Mouse (Mus musculus) liver, postnatal 0 days (tissue): ENCODE measurements at regions not wholly inside any gene's neighbourhood (a gene's known extent, or its start where the extent isn't known, plus 50 kb on each side); places are given as distances from the start of the nearest gene placed in this dataset.
A peak's percentile ranks its signal among the peaks of the same experiment; 100 is the strongest.

Experiments used
- ATAC-seq: fragments of 200-750 bp; cut with Nextera tagmentation; 2 replicates; pipeline ENCODE4 v1.8.0; 2017; ENCODE audit warnings: mild to moderate bottlenecking, moderate library complexity
- DNase-seq: peaks from one replicate; pipeline ENCODE4 v3.0.0-alpha.2; 2016
- H3K27ac ChIP-seq: fragments of 300-500 bp; sonication (generic); 2 replicates; pipeline ENCODE4 v1.5.1; 2014; ENCODE audit warnings: antibody characterized with exemption, moderate library complexity, mild to moderate bottlenecking, low read depth
- H3K27me3 ChIP-seq: fragments of 300-500 bp; sonication (generic); 2 replicates; pipeline ENCODE4 v1.6.1; 2014; ENCODE audit warnings: low read length, control low read depth, mixed read lengths; ENCODE audit not compliant: insufficient read depth
- H3K36me3 ChIP-seq: fragments of 300-500 bp; sonication (generic); replicated peaks from 2 replicates; pipeline ENCODE4 v1.6.1; 2014; ENCODE audit warnings: mild to moderate bottlenecking, control low read depth, low read length, moderate library complexity, mixed read lengths; ENCODE audit not compliant: insufficient read depth
- H3K4me1 ChIP-seq: fragments of 300-500 bp; sonication (generic); 2 replicates; pipeline ENCODE4 v1.6.1; 2014; ENCODE audit warnings: antibody characterized with exemption, mild to moderate bottlenecking, control low read depth; ENCODE audit not compliant: insufficient read depth
- H3K4me2 ChIP-seq: fragments of 300-500 bp; sonication (generic); 2 replicates; pipeline ENCODE4 v1.6.1; 2014; ENCODE audit warnings: low read depth, mild to moderate bottlenecking, low read length, moderate library complexity, mixed read lengths
- H3K4me3 ChIP-seq: fragments of 300-500 bp; sonication (generic); 2 replicates; pipeline ENCODE4 v1.5.1; 2014; ENCODE audit warnings: low read depth, low read length
- H3K9ac ChIP-seq: fragments of 300-500 bp; sonication (generic); replicated peaks from 2 replicates; pipeline ENCODE4 v1.6.1; 2014; ENCODE audit warnings: mild to moderate bottlenecking, moderate library complexity
- H3K9me3 ChIP-seq: fragments of 300-500 bp; sonication (generic); 2 replicates; pipeline ENCODE4 v1.6.1; 2016; ENCODE audit warnings: mild to moderate bottlenecking, control low read depth, low read length, mixed read lengths
- CTCF ChIP-seq: sonication (generic); IDR thresholded peaks from 2 replicates; pipeline ENCODE4 v1.5.1; 2016; ENCODE audit warnings: antibody characterized with exemption, low read depth
- EP300 ChIP-seq: IDR thresholded peaks from 2 replicates; pipeline ENCODE4 v1.6.1; 2016; ENCODE audit warnings: antibody characterized with exemption, low read depth, mild to moderate bottlenecking
- WGBS: fragments of 180-500 bp; shearing (Covaris S2); extraction: QIAGEN DNeasy Blood & Tissue Kit; methylation state at CpG from one replicate; pipeline ENCODE4 v1.1.7; 2014; ENCODE audit not compliant: insufficient replicate concordance; 5-methylcytosine and 5-hydroxymethylcytosine counted together

GRCm38 (mm10) chr1:80010724-80011123 lies 149.7 kb upstream of the Serpine2 start:
- TF ChIP-seq CTCF (no peak), EP300 (no peak)
- Histone ChIP-seq H3K9me3 (no peaks in the 10 kb centered on the region), H3K36me3 (no peaks in the 10 kb centered on the region), H3K4me2 (no peak overlapping the region), H3K27ac (no peak overlapping the region), H3K9ac (no peak overlapping the region), H3K27me3 (no peaks in the 10 kb centered on the region), H3K4me1 (no peaks in the 10 kb centered on the region), H3K4me3 (no peak overlapping the region)
- 49% methylated on average over 4 of the region's 4 CpGs for WGBS
- DNase-seq (no peak), ATAC-seq (no peak)

GRCm38 (mm10) chr1:79999081-79999480 lies 138.1 kb upstream of the Serpine2 start:
- Histone ChIP-seq H3K36me3 (no peaks in the 10 kb centered on the region), H3K4me1 (no peaks in the 10 kb centered on the region), H3K9ac (no peak overlapping the region), H3K27ac (no peak overlapping the region), H3K4me3 (no peak overlapping the region), H3K4me2 (no peak overlapping the region), H3K9me3 (no peaks in the 10 kb centered on the region), H3K27me3 (no peaks in the 10 kb centered on the region)
- ATAC-seq, result no peak
- TF ChIP-seq CTCF, result peak; percentile 70
- TF ChIP-seq EP300, result no peak
- WGBS, result 64% methylated on average over 11 of the region's 11 CpGs
- DNase-seq, result peak; percentile 32

- no peak for ATAC-seq
- Histone ChIP-seq H3K9me3 (no peaks in the 10 kb centered on the region), H3K4me2 (no peak overlapping the region), H3K9ac (no peak overlapping the region), H3K27me3 (no peaks in the 10 kb centered on the region), H3K4me3 (no peak overlapping the region), H3K36me3 (no peaks in the 10 kb centered on the region), H3K27ac (no peak overlapping the region), H3K4me1 (no peaks in the 10 kb centered on the region)
- no peak for DNase-seq
- TF ChIP-seq CTCF, result no peak
- TF ChIP-seq EP300, result no peak
- 86% methylated on average over 10 of the region's 10 CpGs for WGBS
Measured at GRCm38 (mm10) chr1:79997911-79998310, 136.9 kb upstream of the Serpine2 start.

DNA sequence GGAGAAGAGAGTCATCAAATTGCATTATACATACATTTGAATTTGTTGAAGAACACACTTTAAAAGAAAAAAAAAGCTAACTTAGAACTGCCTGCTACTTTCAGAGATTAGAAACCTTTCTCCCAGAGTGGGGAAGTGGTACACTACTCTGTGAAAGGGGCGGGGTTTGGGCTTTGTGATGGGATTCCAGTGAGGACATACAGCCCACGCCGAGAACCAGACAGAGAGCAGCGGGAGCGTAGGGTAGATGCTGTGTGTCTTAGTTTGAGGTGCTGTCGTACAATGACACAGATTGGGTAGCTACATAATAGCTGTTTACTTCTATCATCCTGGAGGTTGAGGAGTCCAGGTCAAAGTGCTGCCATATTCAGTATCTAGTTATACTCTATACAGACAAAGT lies 136.5 kb upstream of the Serpine2 start:
- no peak for TF ChIP-seq EP300
- TF ChIP-seq CTCF, result no peak
- Histone ChIP-seq H3K4me2 (no peak overlapping the region), H3K9me3 (no peaks in the 10 kb centered on the region), H3K4me3 (no peak overlapping the region), H3K27me3 (no peaks in the 10 kb centered on the region), H3K27ac (no peak overlapping the region), H3K36me3 (no peaks in the 10 kb centered on the region), H3K4me1 (no peaks in the 10 kb centered on the region), H3K9ac (no peak overlapping the region)
- 81% methylated on average over 6 of the region's 6 CpGs for WGBS
- DNase-seq (no peak), ATAC-seq (no peak)

DNA sequence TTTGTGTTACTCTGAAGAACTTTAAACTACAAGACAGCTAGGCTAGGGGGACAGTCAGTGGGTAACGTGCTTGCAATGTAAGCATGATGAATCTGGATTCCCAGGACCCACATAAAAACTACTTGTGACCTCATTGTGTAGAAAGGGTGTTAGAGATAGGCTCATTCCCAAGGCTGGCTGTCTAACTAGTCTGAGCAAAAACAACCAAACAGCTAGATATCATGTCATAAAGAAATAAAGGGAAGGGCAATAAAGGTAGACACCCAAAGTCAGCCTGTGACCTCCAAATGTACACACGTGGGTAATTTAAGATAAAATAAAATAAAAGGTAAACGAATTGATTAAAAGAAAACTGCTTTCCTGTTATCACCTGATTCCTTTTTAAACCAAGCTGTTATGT lies 123.7 kb upstream of the Serpine2 start:
- no peak for TF ChIP-seq EP300
- no peak for TF ChIP-seq CTCF
- no peak for ATAC-seq
- H3K27ac ChIP-seq, result no peak overlapping the region

DNA sequence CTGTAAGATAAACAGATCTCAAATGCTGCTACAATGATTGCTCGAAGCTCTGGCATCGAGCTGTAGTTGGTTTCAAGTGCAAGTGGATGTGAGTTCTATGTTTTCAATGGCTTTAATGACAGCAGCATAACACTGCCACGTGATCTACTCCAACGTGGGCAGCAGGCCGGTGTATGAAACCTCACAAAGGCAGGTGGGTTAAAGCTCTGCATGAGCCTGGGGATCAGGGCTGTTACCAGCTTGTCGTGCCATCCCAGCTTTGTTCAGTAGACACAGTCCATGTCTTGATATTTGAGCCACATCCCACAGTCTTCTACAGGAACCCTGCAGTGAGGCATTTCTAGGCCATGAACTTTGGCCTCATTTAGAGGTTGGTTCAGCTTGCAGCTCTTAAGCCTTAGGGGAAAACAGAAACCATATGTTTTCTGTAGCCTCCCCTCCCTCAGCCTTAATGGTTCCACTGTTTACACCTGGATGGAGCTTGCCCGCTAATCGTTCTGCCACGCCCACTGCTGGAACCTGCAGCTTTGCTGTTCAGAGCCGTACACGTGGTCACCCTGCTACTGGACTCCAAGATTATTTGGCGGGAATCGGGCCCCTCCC lies 121.8 kb upstream of the Serpine2 start:
- WGBS, result 77% methylated on average over 13 of the region's 13 CpGs
- Histone ChIP-seq H3K9ac (no peak overlapping the region), H3K4me2 (no peak overlapping the region), H3K36me3 (no peaks in the 10 kb centered on the region), H3K27ac (no peak overlapping the region), H3K4me3 (no peak overlapping the region), H3K4me1 (no peaks in the 10 kb centered on the region), H3K27me3 (no peaks in the 10 kb centered on the region), H3K9me3 (no peaks in the 10 kb centered on the region)
- DNase-seq (no peak), ATAC-seq (no peak)
- TF ChIP-seq CTCF (no peak), EP300 (no peak)

More for the DNA sequence above, 123.7 kb upstream of the Serpine2 start:
- Histone ChIP-seq H3K4me2 (no peak overlapping the region), H3K27me3 (no peaks in the 10 kb centered on the region), H3K4me1 (no peaks in the 10 kb centered on the region), H3K9me3 (no peaks in the 10 kb centered on the region), H3K36me3 (no peaks in the 10 kb centered on the region), H3K4me3 (no peak overlapping the region), H3K9ac (no peak overlapping the region)
- DNase-seq, result no peak
- WGBS, result 68% methylated on average over 3 of the region's 3 CpGs

DNA sequence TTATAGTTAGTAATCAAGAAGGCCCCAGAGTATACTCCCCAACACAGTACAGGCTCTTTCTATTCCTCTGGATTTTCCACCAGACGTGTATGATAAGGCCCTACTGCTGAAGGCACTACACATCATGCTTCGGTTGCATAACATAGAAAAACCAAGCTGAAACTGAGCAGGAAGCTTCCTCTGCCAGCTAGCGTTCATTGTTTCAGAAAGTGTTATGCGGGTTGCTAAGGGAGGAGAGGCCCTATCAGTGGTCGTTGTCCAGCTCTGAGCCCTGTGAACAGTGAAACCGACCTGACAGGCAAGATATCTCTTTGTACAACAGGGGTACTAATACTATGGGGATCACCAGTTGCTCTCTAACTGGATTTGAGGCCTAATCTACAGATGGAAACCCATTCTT lies 118.9 kb upstream of the Serpine2 start:
- Histone ChIP-seq H3K4me1 (no peaks in the 10 kb centered on the region), H3K27ac (no peak overlapping the region), H3K4me3 (no peak overlapping the region), H3K9me3 (no peaks in the 10 kb centered on the region), H3K27me3 (no peaks in the 10 kb centered on the region), H3K9ac (no peak overlapping the region), H3K36me3 (no peaks in the 10 kb centered on the region), H3K4me2 (no peak overlapping the region)
- TF ChIP-seq CTCF (no peak), EP300 (no peak)
- ATAC-seq, result no peak
- no peak for DNase-seq
- WGBS, result 42% methylated on average over 6 of the region's 6 CpGs
